Mouse (Mus musculus): ENCODE results near the gene Ccdc151. TPM values are rescaled to one million over a fixed set of nuclear protein-coding genes. Genes with fewer than 3 reads are reported as not detected.

Ccdc151 gene
- polyA plus RNA-seq, 1 experiment from 2014 or later, result 4.6 TPM

GRCm38 (mm10) chr9:22037826-22038225 is 35.4 kb upstream of the Ccdc151 start:
- no peak for DNase-seq
- Histone ChIP-seq H3K9me3 (ENCODE audit: control insufficient read depth, low read length) (no peaks in the 10 kb centered on the region), H3K4me3 (replicated peaks; ENCODE audit: low read depth, low read length) (no peak overlapping the region), H3K27ac (replicated peaks; ENCODE audit: low read depth, low read length) (no peak overlapping the region), H3K4me1 (ENCODE audit: control insufficient read depth, insufficient read depth, low read length) (peaks cover 12% of the 10 kb centered on the region), H3K27me3 (ENCODE audit: control insufficient read depth, insufficient read depth, low read length) (no peaks in the 10 kb centered on the region), H3K9ac (replicated peaks; ENCODE audit: low read length) (no peak overlapping the region), H3K4me2 (ENCODE audit: low read length) (no peak overlapping the region), H3K36me3 (ENCODE audit: control insufficient read depth, insufficient read depth, low read length) (peaks cover 36% of the 10 kb centered on the region)
- ATAC-seq (ENCODE audit: low FRiP score, low TSS enrichment), result no peak
- WGBS, result 88% methylated on average over 10 of the region's 10 CpGs

- 13% methylated on average over 6 of the region's 6 CpGs for WGBS
- ATAC-seq (ENCODE audit: low FRiP score, low TSS enrichment) (peak; percentile 68), DNase-seq (peak; percentile 72)
- Histone ChIP-seq H3K4me2 (ENCODE audit: low read length) (no peak overlapping the region), H3K9ac (replicated peaks; ENCODE audit: low read length) (no peak overlapping the region), H3K27ac (replicated peaks; ENCODE audit: low read depth, low read length) (peak overlapping the region; percentile 32; the same call in 1 of the 2 replicates), H3K27me3 (ENCODE audit: control insufficient read depth, insufficient read depth, low read length) (no peaks in the 10 kb centered on the region), H3K4me1 (ENCODE audit: control insufficient read depth, insufficient read depth, low read length) (peaks cover 12% of the 10 kb centered on the region), H3K9me3 (ENCODE audit: control insufficient read depth, low read length) (no peaks in the 10 kb centered on the region), H3K4me3 (replicated peaks; ENCODE audit: low read depth, low read length) (no peak overlapping the region), H3K36me3 (ENCODE audit: control insufficient read depth, insufficient read depth, low read length) (peaks cover 59% of the 10 kb centered on the region)
These were observed 33.0 kb upstream of the Ccdc151 start for GRCm38 (mm10) chr9:22035300-22036044.

DNA sequence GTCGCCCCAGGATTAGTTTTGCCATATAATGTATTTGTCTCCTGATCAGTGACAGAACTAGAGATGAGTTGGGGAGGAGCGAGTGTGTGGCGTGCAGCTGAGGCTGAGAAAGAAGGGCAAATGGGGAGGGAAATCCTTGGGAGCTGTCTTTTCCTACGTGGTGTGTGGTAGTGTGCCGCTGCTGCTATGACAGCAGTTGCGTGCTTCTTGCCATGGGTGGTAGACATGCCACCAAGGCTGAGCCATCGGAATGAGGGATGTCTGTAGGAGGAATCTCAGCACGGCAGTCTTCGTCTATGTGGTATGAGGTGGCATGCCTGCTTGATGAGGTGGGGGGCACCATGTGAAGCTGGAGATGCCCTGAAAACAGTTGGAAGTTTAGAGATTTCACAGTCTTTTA is 28.0 kb upstream of the Ccdc151 start:
- no peaks in the 10 kb centered on the region for H3K27me3 ChIP-seq (ENCODE audit: control insufficient read depth, insufficient read depth, low read length)
- no peak for DNase-seq
- no peak for ATAC-seq (ENCODE audit: low FRiP score, low TSS enrichment)
- H3K4me3 ChIP-seq (replicated peaks; ENCODE audit: low read depth, low read length), result no peak overlapping the region
- peaks cover 95% of the 10 kb centered on the region for H3K36me3 ChIP-seq (ENCODE audit: control insufficient read depth, insufficient read depth, low read length)
- 95% methylated on average over 9 of the region's 9 CpGs for WGBS
- H3K9ac ChIP-seq (replicated peaks; ENCODE audit: low read length), result no peak overlapping the region
- peaks cover under 1% of the 10 kb centered on the region; the same call in 1 of the 2 replicates for H3K4me1 ChIP-seq (ENCODE audit: control insufficient read depth, insufficient read depth, low read length)
- no peak overlapping the region for H3K27ac ChIP-seq (replicated peaks; ENCODE audit: low read depth, low read length)
- no peaks in the 10 kb centered on the region for H3K9me3 ChIP-seq (ENCODE audit: control insufficient read depth, low read length)
- H3K4me2 ChIP-seq (ENCODE audit: low read length), result no peak overlapping the region

DNA sequence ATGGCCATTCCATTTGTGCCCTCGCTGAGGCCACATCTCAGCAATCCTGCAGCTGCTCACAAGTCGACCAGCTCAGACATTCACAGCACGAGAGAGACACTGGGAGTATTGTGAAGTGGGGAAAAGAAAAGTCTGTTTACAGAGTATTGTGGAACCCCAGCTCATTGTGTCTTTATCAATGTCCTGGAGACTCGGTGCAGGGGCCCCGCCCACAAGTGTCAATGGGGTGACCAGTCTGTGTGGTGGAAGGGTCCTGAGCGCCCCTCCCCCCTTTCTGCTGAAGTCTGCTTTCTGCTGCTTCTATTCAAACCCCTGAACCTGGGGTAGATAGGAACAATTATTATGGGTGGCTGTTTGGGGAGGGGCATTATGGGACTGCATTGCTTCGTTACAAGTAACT is 26.0 kb upstream of the Ccdc151 start:
- Histone ChIP-seq H3K27ac (replicated peaks; ENCODE audit: low read depth, low read length) (no peak overlapping the region), H3K9me3 (ENCODE audit: control insufficient read depth, low read length) (no peaks in the 10 kb centered on the region), H3K9ac (replicated peaks; ENCODE audit: low read length) (no peak overlapping the region), H3K4me2 (ENCODE audit: low read length) (no peak overlapping the region), H3K4me3 (replicated peaks; ENCODE audit: low read depth, low read length) (no peak overlapping the region), H3K36me3 (ENCODE audit: control insufficient read depth, insufficient read depth, low read length) (peaks cover 96% of the 10 kb centered on the region), H3K27me3 (ENCODE audit: control insufficient read depth, insufficient read depth, low read length) (no peaks in the 10 kb centered on the region), H3K4me1 (ENCODE audit: control insufficient read depth, insufficient read depth, low read length) (no peaks in the 10 kb centered on the region)
- DNase-seq, result no peak
- ATAC-seq (ENCODE audit: low FRiP score, low TSS enrichment), result no peak
- 23% methylated on average over 7 of the region's 7 CpGs for WGBS

DNA sequence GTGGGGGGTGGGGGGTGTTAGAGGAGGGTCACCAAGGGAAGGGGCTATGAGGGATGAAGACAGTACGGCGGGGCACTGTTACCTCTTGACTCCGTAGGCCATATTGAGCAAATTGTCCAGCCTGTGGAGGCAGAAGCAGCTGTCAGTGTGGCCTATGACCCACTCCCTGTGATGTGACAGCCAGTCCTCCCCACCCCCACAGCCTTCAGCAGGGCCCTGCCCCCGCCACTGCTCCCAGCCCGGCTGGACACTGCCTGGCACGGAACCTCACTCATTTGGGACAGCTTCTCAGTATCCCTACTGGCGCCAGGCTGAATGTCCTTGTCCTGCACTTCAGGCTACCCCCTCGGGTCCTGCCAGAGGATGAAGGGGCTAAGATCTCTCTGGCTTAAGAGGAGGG is 22.2 kb upstream of the Ccdc151 start:
- no peak overlapping the region for H3K4me3 ChIP-seq (replicated peaks; ENCODE audit: low read depth, low read length)
- DNase-seq (no peak), ATAC-seq (ENCODE audit: low FRiP score, low TSS enrichment) (no peak)
- no peaks in the 10 kb centered on the region for H3K4me1 ChIP-seq (ENCODE audit: control insufficient read depth, insufficient read depth, low read length)
- no peak overlapping the region for H3K9ac ChIP-seq (replicated peaks; ENCODE audit: low read length)
- H3K36me3 ChIP-seq (ENCODE audit: control insufficient read depth, insufficient read depth, low read length), result peaks cover 84% of the 10 kb centered on the region
- H3K4me2 ChIP-seq (ENCODE audit: low read length), result no peak overlapping the region
- no peak overlapping the region for H3K27ac ChIP-seq (replicated peaks; ENCODE audit: low read depth, low read length)
- H3K9me3 ChIP-seq (ENCODE audit: control insufficient read depth, low read length), result no peaks in the 10 kb centered on the region
- WGBS, result 56% methylated on average over 8 of the region's 8 CpGs
- H3K27me3 ChIP-seq (ENCODE audit: control insufficient read depth, insufficient read depth, low read length), result no peaks in the 10 kb centered on the region

DNA sequence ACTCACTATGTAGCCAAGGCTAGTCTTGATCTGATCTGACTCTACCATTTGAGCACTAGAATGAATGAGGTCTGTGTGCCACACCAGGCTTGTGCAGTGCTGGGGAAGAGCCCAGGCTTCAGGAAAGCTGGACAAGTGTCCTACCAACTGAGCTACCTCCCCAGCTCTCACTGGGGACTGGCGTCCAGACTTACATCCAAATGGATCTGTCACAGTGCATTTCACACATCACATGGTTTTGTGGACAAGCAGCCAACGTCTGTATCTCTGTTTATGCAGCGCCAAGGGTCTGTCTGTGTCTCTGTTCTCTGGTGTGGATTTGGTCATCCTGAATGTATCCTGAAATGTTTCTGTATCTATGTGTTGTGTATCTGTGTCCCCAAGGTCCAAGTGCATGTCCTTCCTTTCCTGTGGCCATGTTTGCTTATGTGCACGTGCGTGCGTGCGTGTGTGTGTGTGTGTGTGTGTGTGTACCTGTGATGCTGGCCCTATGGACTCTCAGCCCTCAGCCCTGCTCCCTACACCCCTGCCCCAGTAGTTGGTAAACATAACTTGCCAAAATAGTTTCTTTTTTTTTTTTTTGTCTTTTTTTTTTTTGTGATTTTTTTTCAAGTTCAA is 14.9 kb upstream of the Ccdc151 start:
- ATAC-seq (ENCODE audit: low FRiP score, low TSS enrichment) (no peak), DNase-seq (no peak)
- H3K4me3 ChIP-seq (replicated peaks; ENCODE audit: low read depth, low read length), result no peak overlapping the region
- no peak overlapping the region for H3K4me2 ChIP-seq (ENCODE audit: low read length)
- H3K27ac ChIP-seq (replicated peaks; ENCODE audit: low read depth, low read length), result no peak overlapping the region
- no peaks in the 10 kb centered on the region for H3K4me1 ChIP-seq (ENCODE audit: control insufficient read depth, insufficient read depth, low read length)
- peaks cover 75% of the 10 kb centered on the region for H3K36me3 ChIP-seq (ENCODE audit: control insufficient read depth, insufficient read depth, low read length)
- WGBS, result 62% methylated on average over 7 of the region's 7 CpGs
- H3K27me3 ChIP-seq (ENCODE audit: control insufficient read depth, insufficient read depth, low read length), result no peaks in the 10 kb centered on the region
- H3K9ac ChIP-seq (replicated peaks; ENCODE audit: low read length), result no peak overlapping the region
- H3K9me3 ChIP-seq (ENCODE audit: control insufficient read depth, low read length), result no peaks in the 10 kb centered on the region

DNA sequence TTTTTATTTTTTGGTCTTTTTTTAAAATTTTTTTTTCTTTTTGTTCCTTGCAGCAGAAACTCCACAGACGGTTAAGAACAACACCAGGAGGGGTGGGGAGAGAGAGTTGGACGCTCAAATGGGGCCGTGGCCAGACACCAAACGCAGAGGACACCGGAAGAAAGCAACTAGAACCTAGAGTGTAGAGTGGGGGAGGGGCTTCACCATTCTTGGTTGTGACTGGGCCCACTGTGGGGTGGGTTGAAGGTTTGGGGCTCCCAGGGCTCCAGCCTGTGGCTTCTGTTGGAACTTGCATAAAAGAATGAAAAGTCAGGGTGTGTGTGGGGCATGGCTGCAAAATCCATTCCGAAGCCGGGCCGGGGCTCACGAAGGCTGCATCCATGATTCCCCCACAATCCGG is 13.8 kb upstream of the Ccdc151 start:
- H3K4me3 ChIP-seq (replicated peaks; ENCODE audit: low read depth, low read length), result no peak overlapping the region
- H3K9ac ChIP-seq (replicated peaks; ENCODE audit: low read length), result no peak overlapping the region
- H3K27ac ChIP-seq (replicated peaks; ENCODE audit: low read depth, low read length), result no peak overlapping the region
- H3K36me3 ChIP-seq (ENCODE audit: control insufficient read depth, insufficient read depth, low read length), result peaks cover 84% of the 10 kb centered on the region
- H3K4me1 ChIP-seq (ENCODE audit: control insufficient read depth, insufficient read depth, low read length), result no peaks in the 10 kb centered on the region
- ATAC-seq (ENCODE audit: low FRiP score, low TSS enrichment) (no peak), DNase-seq (no peak)
- no peak overlapping the region for H3K4me2 ChIP-seq (ENCODE audit: low read length)
- H3K27me3 ChIP-seq (ENCODE audit: control insufficient read depth, insufficient read depth, low read length), result no peaks in the 10 kb centered on the region
- 69% methylated on average over 10 of the region's 10 CpGs for WGBS
- no peaks in the 10 kb centered on the region for H3K9me3 ChIP-seq (ENCODE audit: control insufficient read depth, low read length)

DNA sequence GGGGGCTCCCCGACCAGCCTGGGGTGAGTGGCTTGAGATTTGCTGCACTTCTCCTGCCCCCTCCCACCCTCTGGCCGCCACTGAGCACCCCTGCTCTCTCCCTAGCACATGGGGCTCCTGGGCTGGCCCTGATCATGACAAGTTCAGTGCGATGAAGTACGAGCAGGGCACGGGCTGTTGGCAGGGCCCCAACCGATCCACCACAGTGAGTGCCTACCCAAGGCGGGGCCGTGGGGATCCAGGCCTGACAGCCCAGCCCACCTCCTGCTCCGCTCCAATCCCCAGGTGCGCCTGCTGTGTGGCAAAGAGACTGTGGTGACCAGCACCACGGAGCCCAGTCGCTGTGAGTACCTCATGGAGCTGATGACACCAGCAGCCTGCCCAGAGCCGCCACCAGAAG is 10.3 kb upstream of the Ccdc151 start:
- 93% methylated on average over 13 of the region's 13 CpGs for WGBS
- Histone ChIP-seq H3K27ac (replicated peaks; ENCODE audit: low read depth, low read length) (no peak overlapping the region), H3K4me3 (replicated peaks; ENCODE audit: low read depth, low read length) (no peak overlapping the region), H3K27me3 (ENCODE audit: control insufficient read depth, insufficient read depth, low read length) (no peaks in the 10 kb centered on the region), H3K9ac (replicated peaks; ENCODE audit: low read length) (no peak overlapping the region), H3K36me3 (ENCODE audit: control insufficient read depth, insufficient read depth, low read length) (peaks cover 89% of the 10 kb centered on the region), H3K4me1 (ENCODE audit: control insufficient read depth, insufficient read depth, low read length) (no peaks in the 10 kb centered on the region), H3K4me2 (ENCODE audit: low read length) (no peak overlapping the region), H3K9me3 (ENCODE audit: control insufficient read depth, low read length) (no peaks in the 10 kb centered on the region)
- DNase-seq (no peak), ATAC-seq (ENCODE audit: low FRiP score, low TSS enrichment) (no peak)

- DNase-seq (no peak), ATAC-seq (ENCODE audit: low FRiP score, low TSS enrichment) (peak; percentile 22; the same call in 1 of the 2 replicates)
- Histone ChIP-seq H3K27ac (replicated peaks; ENCODE audit: low read depth, low read length) (no peak overlapping the region), H3K9ac (replicated peaks; ENCODE audit: low read length) (no peak overlapping the region), H3K4me1 (ENCODE audit: control insufficient read depth, insufficient read depth, low read length) (no peaks in the 10 kb centered on the region), H3K4me2 (ENCODE audit: low read length) (no peak overlapping the region), H3K27me3 (ENCODE audit: control insufficient read depth, insufficient read depth, low read length) (no peaks in the 10 kb centered on the region), H3K4me3 (replicated peaks; ENCODE audit: low read depth, low read length) (no peak overlapping the region), H3K9me3 (ENCODE audit: control insufficient read depth, low read length) (no peaks in the 10 kb centered on the region), H3K36me3 (ENCODE audit: control insufficient read depth, insufficient read depth, low read length) (peaks cover 92% of the 10 kb centered on the region)
- WGBS, result 89% methylated on average over 5 of the region's 5 CpGs
These were observed 8.6 kb upstream of the Ccdc151 start for GRCm38 (mm10) chr9:22011055-22011454.
